Mouse (Mus musculus) bone marrow, adult 2 months (tissue): ENCODE results near the gene Loxl3.

Experiments
- CTCF ChIP-seq: fragments of 200-500 bp; IDR thresholded peaks from 2 replicates; pipeline ENCODE4 v1.5.1; 2011; ENCODE audit warnings: low read length, control low read depth; ENCODE audit not compliant: control insufficient read depth, insufficient read depth
- POLR2A ChIP-seq: fragments of 200-500 bp; IDR thresholded peaks from 2 replicates; pipeline ENCODE4 v1.6.1; 2011; ENCODE audit warnings: low read depth, mild to moderate bottlenecking, control low read depth, low read length, borderline replicate concordance; ENCODE audit not compliant: control insufficient read depth

GRCm38 (mm10) chr6:83032769-83033191 lies 1.2 kb upstream of the Loxl3 start:
- TF ChIP-seq POLR2A = peak; percentile 53; the same call in 1 of the 2 replicates
- peak; percentile 22; the same call in 1 of the 2 replicates for TF ChIP-seq CTCF
